Mouse (Mus musculus): Measurements from ENCODE around the gene Ppp2r1b. TPM values are rescaled to one million over a fixed set of nuclear protein-coding genes. Genes with fewer than 3 reads are reported as not detected.

The Ppp2r1b gene
- polyA plus RNA-seq, 1 experiment from 2014 or later = 74.3 TPM

- ATAC-seq (ENCODE audit: low FRiP score, low read depth) = peak; percentile 92
Observed at GRCm38 (mm10) chr9:50856341-50857081, 11.4 kb downstream of the Ppp2r1b start.

GRCm38 (mm10) chr9:50857082-50857641, 12.1 kb downstream of the Ppp2r1b start:
- peak overlapping the region; percentile 92 for H3K27ac ChIP-seq
- under 1% methylated on average over 46 of the region's 46 CpGs for WGBS
- H3K4me1 ChIP-seq = peaks cover 40% of the 10 kb centered on the region
- H3K4me2 ChIP-seq (replicated peaks) = peak overlapping the region; percentile 75
- H3K27me3 ChIP-seq = no peaks in the 10 kb centered on the region
- no peaks in the 10 kb centered on the region for H3K9me3 ChIP-seq
- H3K36me3 ChIP-seq = peaks cover 35% of the 10 kb centered on the region
- H3K4me3 ChIP-seq = peak overlapping the region; percentile 87
- peak; percentile 79 for ATAC-seq (ENCODE audit: low FRiP score, low read depth)
- peak overlapping the region; percentile 85 for H3K9ac ChIP-seq

More at GRCm38 (mm10) chr9:50856341-50857081, 11.4 kb downstream of the Ppp2r1b start:
- peaks cover 40% of the 10 kb centered on the region for H3K4me1 ChIP-seq
- peak overlapping the region; percentile 75 for H3K4me2 ChIP-seq (replicated peaks)
- H3K9ac ChIP-seq = peak overlapping the region; percentile 85
- peak overlapping the region; percentile 87 for H3K4me3 ChIP-seq
- peak overlapping the region; percentile 92 for H3K27ac ChIP-seq
- H3K36me3 ChIP-seq = peaks cover 29% of the 10 kb centered on the region
- no peaks in the 10 kb centered on the region for H3K27me3 ChIP-seq
- under 1% methylated on average over 43 of the region's 45 CpGs for WGBS
- no peaks in the 10 kb centered on the region for H3K9me3 ChIP-seq

GRCm38 (mm10) chr9:50858681-50859080, 13.6 kb downstream of the Ppp2r1b start:
- WGBS = 87% methylated on average over 6 of the region's 6 CpGs
- peaks cover 49% of the 10 kb centered on the region for H3K36me3 ChIP-seq
- no peak for ATAC-seq (ENCODE audit: low FRiP score, low read depth)

GRCm38 (mm10) chr9:50861119-50861839, 16.2 kb downstream of the Ppp2r1b start:
- Histone ChIP-seq H3K9ac (no peak overlapping the region), H3K27ac (no peak overlapping the region), H3K4me1 (peaks cover 8% of the 10 kb centered on the region), H3K4me3 (no peak overlapping the region), H3K27me3 (no peaks in the 10 kb centered on the region), H3K4me2 (replicated peaks) (no peak overlapping the region), H3K9me3 (no peaks in the 10 kb centered on the region), H3K36me3 (peaks cover 71% of the 10 kb centered on the region)
- no peak for ATAC-seq (ENCODE audit: low FRiP score, low read depth)
- WGBS = 92% methylated on average over 18 of the region's 18 CpGs

More at GRCm38 (mm10) chr9:50858681-50859080, 13.6 kb downstream of the Ppp2r1b start:
- H3K9me3 ChIP-seq = no peaks in the 10 kb centered on the region
- no peak overlapping the region for H3K27ac ChIP-seq
- no peaks in the 10 kb centered on the region for H3K27me3 ChIP-seq
- peaks cover 27% of the 10 kb centered on the region for H3K4me1 ChIP-seq
- no peak overlapping the region for H3K4me3 ChIP-seq
- H3K9ac ChIP-seq = no peak overlapping the region
- H3K4me2 ChIP-seq (replicated peaks) = no peak overlapping the region

DNA sequence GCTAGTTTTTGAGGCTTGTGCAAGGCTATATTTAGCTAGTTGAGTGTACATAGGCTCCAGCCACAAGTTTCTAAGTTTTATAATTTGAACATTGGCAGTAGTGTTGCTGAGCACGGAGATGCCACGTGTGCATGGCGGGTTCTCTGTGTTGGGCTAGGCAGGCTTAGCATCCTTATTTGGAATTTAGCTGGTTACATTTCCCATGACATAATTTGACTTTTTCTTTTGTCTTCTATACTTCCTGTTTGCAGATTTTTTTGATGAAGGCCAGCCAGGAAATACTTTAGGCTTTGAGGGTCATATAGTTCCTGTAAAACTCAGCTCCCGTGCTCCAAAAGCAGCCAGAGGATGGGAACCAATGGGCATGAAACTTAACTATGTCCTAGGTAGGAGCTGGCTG, 18.7 kb downstream of the Ppp2r1b start:
- no peaks in the 10 kb centered on the region for H3K27me3 ChIP-seq
- H3K4me2 ChIP-seq (replicated peaks) = no peak overlapping the region
- H3K4me3 ChIP-seq = no peak overlapping the region
- H3K27ac ChIP-seq = no peak overlapping the region
- no peaks in the 10 kb centered on the region for H3K9me3 ChIP-seq
- peaks cover 94% of the 10 kb centered on the region for H3K36me3 ChIP-seq
- H3K9ac ChIP-seq = no peak overlapping the region
- H3K4me1 ChIP-seq = no peaks in the 10 kb centered on the region
- 90% methylated on average over 4 of the region's 4 CpGs for WGBS
- ATAC-seq (ENCODE audit: low FRiP score, low read depth) = no peak

DNA sequence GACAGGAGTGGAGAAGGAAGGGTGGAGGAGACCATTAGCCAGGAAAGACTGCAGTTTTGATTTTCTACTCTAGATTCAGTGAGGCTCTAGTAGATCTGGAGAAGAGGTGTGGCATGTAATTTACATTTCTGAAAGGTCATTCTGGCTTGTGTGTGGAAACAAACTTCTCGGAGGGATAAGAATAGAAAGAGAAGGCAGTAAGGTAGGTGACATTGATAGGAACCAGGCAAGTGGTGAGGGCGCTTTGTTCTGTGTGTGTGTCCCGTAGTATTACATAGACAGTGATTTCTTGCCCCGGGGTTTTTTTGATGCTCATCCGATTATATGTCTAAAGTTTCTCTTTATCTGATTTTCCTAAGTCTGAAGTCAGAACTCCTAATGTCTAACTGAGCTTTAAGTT, 19.8 kb downstream of the Ppp2r1b start:
- no peaks in the 10 kb centered on the region for H3K27me3 ChIP-seq
- H3K4me3 ChIP-seq = no peak overlapping the region
- 81% methylated on average over 5 of the region's 5 CpGs for WGBS
- H3K4me1 ChIP-seq = no peaks in the 10 kb centered on the region
- peaks cover 89% of the 10 kb centered on the region for H3K36me3 ChIP-seq
- ATAC-seq (ENCODE audit: low FRiP score, low read depth) = no peak
- no peak overlapping the region for H3K27ac ChIP-seq
- H3K9ac ChIP-seq = no peak overlapping the region
- no peak overlapping the region for H3K4me2 ChIP-seq (replicated peaks)
- no peaks in the 10 kb centered on the region for H3K9me3 ChIP-seq

DNA sequence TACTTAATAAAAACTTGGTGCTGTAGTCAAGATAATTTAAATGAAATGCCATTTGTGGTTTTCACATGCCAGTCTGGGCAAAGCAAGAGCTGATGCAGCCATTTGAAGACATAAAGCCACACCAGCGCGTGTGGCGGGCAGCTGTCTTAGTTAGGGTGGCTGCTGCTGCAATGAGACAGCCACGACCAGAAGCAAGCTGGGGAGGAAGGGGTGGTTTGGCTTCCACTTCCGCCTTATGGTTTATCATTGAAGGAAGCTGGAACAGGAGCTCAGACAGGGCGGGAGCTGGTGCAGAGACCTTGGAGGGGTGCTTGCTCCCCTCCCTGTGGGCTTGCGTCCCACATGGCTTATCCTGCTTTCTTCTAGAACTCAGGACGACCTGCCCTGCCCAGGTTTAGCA, 20.7 kb downstream of the Ppp2r1b start:
- no peak for ATAC-seq (ENCODE audit: low FRiP score, low read depth)
- WGBS = 82% methylated on average over 8 of the region's 8 CpGs
- Histone ChIP-seq H3K4me1 (no peaks in the 10 kb centered on the region), H3K9ac (no peak overlapping the region), H3K27me3 (no peaks in the 10 kb centered on the region), H3K4me3 (no peak overlapping the region), H3K36me3 (peaks cover 89% of the 10 kb centered on the region), H3K4me2 (replicated peaks) (no peak overlapping the region), H3K27ac (no peak overlapping the region), H3K9me3 (no peaks in the 10 kb centered on the region)

GRCm38 (mm10) chr9:50867015-50867414, 21.9 kb downstream of the Ppp2r1b start:
- no peaks in the 10 kb centered on the region for H3K9me3 ChIP-seq
- H3K9ac ChIP-seq = no peak overlapping the region
- ATAC-seq (ENCODE audit: low FRiP score, low read depth) = no peak
- no peaks in the 10 kb centered on the region for H3K4me1 ChIP-seq
- no peaks in the 10 kb centered on the region for H3K27me3 ChIP-seq
- no peak overlapping the region for H3K4me3 ChIP-seq
- peaks cover 82% of the 10 kb centered on the region for H3K36me3 ChIP-seq
- H3K4me2 ChIP-seq (replicated peaks) = no peak overlapping the region
- no peak overlapping the region for H3K27ac ChIP-seq
- 93% methylated on average over 6 of the region's 6 CpGs for WGBS

DNA sequence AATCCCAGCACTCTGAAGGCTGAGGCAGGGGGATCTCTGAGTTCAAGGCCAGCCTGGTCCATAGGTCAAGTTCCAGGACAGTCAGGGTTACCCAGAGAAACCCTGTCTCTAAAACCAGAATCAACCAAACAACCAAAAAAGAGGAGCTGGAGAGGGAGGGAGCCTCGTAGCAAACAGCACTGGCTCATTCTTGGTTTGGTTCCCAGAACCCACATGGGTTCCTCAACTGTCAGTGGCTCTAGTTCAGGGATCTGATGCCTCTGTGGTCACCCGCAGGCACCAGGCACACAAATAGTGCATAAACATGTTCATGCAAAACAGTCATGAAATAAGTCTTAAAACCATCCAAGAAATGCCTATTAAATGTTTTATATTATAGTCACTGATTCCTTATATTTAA, 23.1 kb downstream of the Ppp2r1b start:
- Histone ChIP-seq H3K9ac (no peak overlapping the region), H3K4me3 (no peak overlapping the region), H3K27ac (no peak overlapping the region), H3K36me3 (peaks cover 81% of the 10 kb centered on the region), H3K9me3 (no peaks in the 10 kb centered on the region), H3K4me1 (no peaks in the 10 kb centered on the region), H3K27me3 (no peaks in the 10 kb centered on the region), H3K4me2 (replicated peaks) (no peak overlapping the region)
- 81% methylated on average over 2 of the region's 2 CpGs for WGBS
- no peak for ATAC-seq (ENCODE audit: low FRiP score, low read depth)

- Histone ChIP-seq H3K36me3 (peaks cover 87% of the 10 kb centered on the region), H3K4me2 (replicated peaks) (no peak overlapping the region), H3K4me1 (no peaks in the 10 kb centered on the region), H3K27me3 (no peaks in the 10 kb centered on the region), H3K27ac (no peak overlapping the region), H3K9ac (no peak overlapping the region), H3K9me3 (no peaks in the 10 kb centered on the region), H3K4me3 (no peak overlapping the region)
- WGBS = 88% methylated on average over 9 of the region's 9 CpGs
- ATAC-seq (ENCODE audit: low FRiP score, low read depth) = no peak
Observed at GRCm38 (mm10) chr9:50873210-50873609, 28.1 kb downstream of the Ppp2r1b start.

DNA sequence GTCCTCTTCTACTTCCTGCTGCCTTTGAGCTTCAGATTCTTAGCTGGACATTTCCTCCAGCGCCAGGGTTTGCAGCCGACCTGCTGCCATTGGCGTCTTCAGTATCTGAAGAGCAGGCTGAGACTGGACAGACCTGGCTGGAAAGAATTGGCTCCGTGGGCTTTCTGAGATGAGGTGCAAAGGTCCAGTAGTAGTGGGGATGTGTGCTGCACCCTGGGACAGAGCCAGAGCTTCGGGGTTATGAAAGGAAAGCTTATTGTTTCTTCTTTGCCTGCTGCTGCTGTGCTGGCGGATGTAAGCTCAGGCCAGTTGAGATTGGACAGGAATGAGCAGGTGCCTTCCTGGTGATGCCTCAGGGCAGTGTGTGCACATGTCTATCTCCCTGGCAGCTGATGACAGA, 28.9 kb downstream of the Ppp2r1b start:
- peaks cover 85% of the 10 kb centered on the region for H3K36me3 ChIP-seq
- ATAC-seq (ENCODE audit: low FRiP score, low read depth) = no peak
- WGBS = 92% methylated on average over 6 of the region's 6 CpGs
- no peak overlapping the region for H3K4me2 ChIP-seq (replicated peaks)
- no peaks in the 10 kb centered on the region for H3K4me1 ChIP-seq
- no peaks in the 10 kb centered on the region for H3K9me3 ChIP-seq
- H3K9ac ChIP-seq = no peak overlapping the region
- no peaks in the 10 kb centered on the region for H3K27me3 ChIP-seq
- no peak overlapping the region for H3K27ac ChIP-seq
- no peak overlapping the region for H3K4me3 ChIP-seq

DNA sequence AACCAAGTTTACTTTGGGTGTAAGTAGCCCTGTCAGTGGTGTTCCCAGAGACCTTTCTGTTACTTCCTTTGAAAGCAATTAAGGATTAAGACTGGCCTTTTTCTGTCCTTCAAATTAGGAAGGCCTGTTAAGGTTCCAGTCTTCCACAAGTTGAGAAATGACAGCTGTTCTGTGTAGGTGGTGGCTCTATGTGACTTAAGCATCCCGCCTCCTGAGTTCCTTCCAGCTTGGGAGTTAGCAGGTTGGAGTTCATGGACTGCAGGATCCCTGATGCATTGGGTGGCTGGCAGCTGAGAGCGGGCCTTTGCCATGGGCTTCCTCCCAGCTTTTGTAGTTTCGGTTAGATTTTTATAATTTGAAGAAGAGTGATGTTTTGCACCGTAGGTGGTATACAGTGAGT, 30.4 kb downstream of the Ppp2r1b start:
- ATAC-seq (ENCODE audit: low FRiP score, low read depth) = no peak
- Histone ChIP-seq H3K27me3 (no peaks in the 10 kb centered on the region), H3K36me3 (peaks cover 90% of the 10 kb centered on the region), H3K4me1 (no peaks in the 10 kb centered on the region), H3K9ac (no peak overlapping the region), H3K4me3 (no peak overlapping the region), H3K4me2 (replicated peaks) (no peak overlapping the region), H3K9me3 (no peaks in the 10 kb centered on the region), H3K27ac (no peak overlapping the region)
- WGBS = 97% methylated on average over 4 of the region's 4 CpGs

Measured in limb, embryonic 13.5 days (tissue).